Mouse (Mus musculus) kidney, adult 2 months (tissue): Measurements from ENCODE around the gene Akap6. TPM values are rescaled to one million over a fixed set of nuclear protein-coding genes. Genes with fewer than 3 reads are reported as not detected.

Experiments used
- DNase-seq: peaks from one replicate; pipeline ENCODE4 v3.0.0; 2021
- H3K27ac ChIP-seq: fragments of 200-500 bp; 2 replicates; pipeline ENCODE4 v1.5.1; 2012; ENCODE audit warnings: low read depth, low read length, control low read depth, inconsistent platforms; ENCODE audit not compliant: insufficient read depth
- H3K27me3 ChIP-seq: fragments of 200-500 bp; replicated peaks from 2 replicates; pipeline ENCODE4 v1.6.1; 2012; ENCODE audit warnings: mild to moderate bottlenecking, moderate library complexity, low read length, inconsistent platforms; ENCODE audit not compliant: control insufficient read depth, insufficient read depth
- H3K36me3 ChIP-seq: fragments of 200-500 bp; 2 replicates; pipeline ENCODE4 v1.6.1; 2012; ENCODE audit warnings: mild to moderate bottlenecking, moderate library complexity, low read length, inconsistent platforms; ENCODE audit not compliant: control insufficient read depth, insufficient read depth
- H3K4me1 ChIP-seq: fragments of 200-500 bp; 2 replicates; pipeline ENCODE4 v1.6.1; 2011; ENCODE audit warnings: low read length; ENCODE audit not compliant: control insufficient read depth, insufficient read depth
- H3K4me3 ChIP-seq: fragments of 200-500 bp; 2 replicates; pipeline ENCODE4 v1.5.1; 2011; ENCODE audit warnings: mild to moderate bottlenecking, low read depth, low read length, control low read depth; ENCODE audit not compliant: insufficient read depth
- CTCF ChIP-seq: fragments of 200-500 bp; conservative IDR thresholded peaks from 2 replicates; pipeline ENCODE4 v1.5.1; 2011; ENCODE audit warnings: low read depth, mild to moderate bottlenecking, control low read depth, low read length, moderate library complexity, mixed read lengths; ENCODE audit not compliant: insufficient read depth, insufficient read length
- POLR2A ChIP-seq: fragments of 200-500 bp; IDR thresholded peaks from one replicate; pipeline ENCODE4 v1.6.1; 2011; ENCODE audit warnings: low read depth, low read length, control low read depth
- WGBS: fragments of 180-500 bp; shearing (Covaris S2); methylation state at CpG from one replicate; pipeline ENCODE4 v1.1.7; 2018; 5-methylcytosine and 5-hydroxymethylcytosine counted together
- polyA plus RNA-seq: library from polyadenylated mRNA; depleted of rRNA; stranded (reverse); fragments of >200 nt; gene quantifications from 2 replicates; pipeline ENCODE4 v1.2.3, GENCODE M21; 2012

The Akap6 gene
- polyA plus RNA-seq, 1 experiment: 0.25 TPM

- Histone ChIP-seq H3K4me1 (no peaks in the 10 kb centered on the region), H3K4me3 (no peak overlapping the region), H3K27ac (no peak overlapping the region), H3K27me3 (no peaks in the 10 kb centered on the region), H3K36me3 (no peaks in the 10 kb centered on the region)
- TF ChIP-seq CTCF (no peak), POLR2A (no peak)
- DNase-seq: no peak
- WGBS: 38% methylated on average over 6 of the region's 6 CpGs
Measured at GRCm38 (mm10) chr12:53029910-53030309, 330.7 kb downstream of the Akap6 start.

DNA sequence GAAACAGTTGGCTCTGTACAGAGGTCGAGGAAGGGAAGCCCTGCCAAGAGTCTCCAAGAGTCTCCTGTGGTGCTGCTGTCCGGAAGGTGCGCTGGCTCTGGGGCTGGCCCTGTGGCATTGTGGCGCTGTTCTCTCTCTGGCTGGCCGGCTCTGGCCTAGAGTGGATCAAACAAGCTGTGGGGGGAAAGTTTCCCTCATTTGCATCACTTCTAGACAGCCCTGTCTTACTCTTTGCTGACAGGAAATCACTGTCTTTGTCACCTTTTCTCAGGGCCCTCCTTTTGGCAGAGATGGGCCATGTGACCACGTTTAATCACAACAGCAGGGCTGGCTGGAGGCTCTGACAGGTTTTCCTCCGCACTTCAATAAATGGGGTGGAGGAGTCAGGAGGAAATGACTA lies 333.6 kb downstream of the Akap6 start:
- no peaks in the 10 kb centered on the region for H3K36me3 ChIP-seq
- H3K27me3 ChIP-seq: no peaks in the 10 kb centered on the region
- H3K4me1 ChIP-seq: no peaks in the 10 kb centered on the region
- no peak overlapping the region for H3K27ac ChIP-seq
- no peak overlapping the region for H3K4me3 ChIP-seq
- TF ChIP-seq CTCF (no peak), POLR2A (no peak)
- DNase-seq: peak; percentile 52
- 22% methylated on average over 7 of the region's 7 CpGs for WGBS

DNA sequence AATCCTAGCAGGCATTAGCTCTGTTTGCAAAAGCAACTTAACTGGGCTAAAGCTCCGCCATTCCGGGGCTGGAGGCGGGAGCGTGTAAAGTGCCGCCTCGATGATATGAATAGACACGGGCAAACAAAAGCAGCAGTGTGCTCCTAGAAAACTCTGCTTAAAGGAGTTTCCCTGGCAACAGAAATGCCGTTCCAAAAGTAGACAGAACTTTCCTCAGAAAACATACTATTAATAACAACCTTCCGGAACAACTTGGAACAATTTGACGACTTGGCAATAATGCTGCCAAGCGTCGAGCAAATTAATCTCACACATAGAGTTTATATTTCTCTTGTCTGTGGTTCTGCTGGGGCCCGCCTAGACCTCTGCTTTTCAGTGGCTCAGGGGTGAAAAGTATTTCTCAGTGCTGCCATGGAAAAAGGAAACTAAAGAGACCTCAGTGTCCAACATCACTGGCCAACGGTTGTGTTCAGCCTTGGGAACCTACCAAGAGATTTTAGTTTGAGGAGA lies 334.3 kb downstream of the Akap6 start:
- 47% methylated on average over 14 of the region's 14 CpGs for WGBS
- Histone ChIP-seq H3K27me3 (no peaks in the 10 kb centered on the region), H3K36me3 (no peaks in the 10 kb centered on the region), H3K4me1 (no peaks in the 10 kb centered on the region), H3K27ac (peak overlapping the region; percentile 17; the same call in 1 of the 2 replicates), H3K4me3 (no peak overlapping the region)
- peak; percentile 71 for DNase-seq
- TF ChIP-seq POLR2A (no peak), CTCF (no peak)

- 88% methylated on average over 5 of the region's 5 CpGs for WGBS
- no peak for DNase-seq
- no peak for TF ChIP-seq POLR2A
- TF ChIP-seq CTCF: no peak
- Histone ChIP-seq H3K36me3 (no peaks in the 10 kb centered on the region), H3K27me3 (no peaks in the 10 kb centered on the region), H3K4me1 (no peaks in the 10 kb centered on the region), H3K4me3 (no peak overlapping the region), H3K27ac (no peak overlapping the region)
Measured at GRCm38 (mm10) chr12:53040634-53041033, 341.5 kb downstream of the Akap6 start.

DNA sequence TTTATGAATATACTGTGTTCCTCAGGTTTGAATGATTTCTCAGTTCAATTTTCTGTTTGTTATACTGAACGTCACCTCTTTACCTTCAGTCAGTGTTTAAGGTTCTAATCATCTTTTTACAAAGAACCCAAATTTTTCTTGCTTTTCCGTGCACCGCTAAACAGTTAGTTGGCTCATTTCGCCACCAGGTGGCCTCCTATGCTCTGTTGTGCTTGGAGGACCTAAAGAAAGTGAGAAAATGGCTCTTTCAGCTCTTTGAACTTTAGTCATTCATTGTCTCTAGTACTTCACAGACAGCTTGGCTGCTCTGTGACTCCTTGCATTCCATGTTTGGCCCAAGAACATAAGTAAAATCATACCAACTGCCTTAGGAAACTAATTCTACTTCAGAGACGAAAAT lies 343.6 kb downstream of the Akap6 start:
- peak; percentile 47 for DNase-seq
- Histone ChIP-seq H3K4me3 (no peak overlapping the region), H3K27me3 (no peaks in the 10 kb centered on the region), H3K4me1 (no peaks in the 10 kb centered on the region), H3K36me3 (no peaks in the 10 kb centered on the region), H3K27ac (no peak overlapping the region)
- TF ChIP-seq POLR2A (no peak), CTCF (peak; percentile 57)
- 31% methylated on average over 5 of the region's 5 CpGs for WGBS

GRCm38 (mm10) chr12:53057606-53058005 lies 358.4 kb downstream of the Akap6 start:
- no peak for TF ChIP-seq POLR2A
- no peak for TF ChIP-seq CTCF
- Histone ChIP-seq H3K4me3 (no peak overlapping the region), H3K27ac (no peak overlapping the region), H3K4me1 (no peaks in the 10 kb centered on the region), H3K27me3 (no peaks in the 10 kb centered on the region), H3K36me3 (no peaks in the 10 kb centered on the region)
- WGBS: 88% methylated on average over 7 of the region's 7 CpGs
- DNase-seq: no peak

- 83% methylated on average over 6 of the region's 6 CpGs for WGBS
- H3K27me3 ChIP-seq: no peaks in the 10 kb centered on the region
- H3K36me3 ChIP-seq: no peaks in the 10 kb centered on the region
- no peak overlapping the region for H3K27ac ChIP-seq
- no peaks in the 10 kb centered on the region for H3K4me1 ChIP-seq
- TF ChIP-seq POLR2A: no peak
- no peak for DNase-seq
- H3K4me3 ChIP-seq: no peak overlapping the region
Measured at GRCm38 (mm10) chr12:53060903-53061302, 361.7 kb downstream of the Akap6 start.

GRCm38 (mm10) chr12:53061466-53062124 lies 362.4 kb downstream of the Akap6 start:
- Histone ChIP-seq H3K36me3 (no peaks in the 10 kb centered on the region), H3K4me1 (no peaks in the 10 kb centered on the region), H3K27ac (no peak overlapping the region), H3K4me3 (no peak overlapping the region), H3K27me3 (no peaks in the 10 kb centered on the region)
- no peak for TF ChIP-seq CTCF
- TF ChIP-seq POLR2A: no peak
- DNase-seq: no peak
- 28% methylated on average over 7 of the region's 7 CpGs for WGBS
